Mouse (Mus musculus): ENCODE measurements around the gene Usp48. TPM values are rescaled to one million over a fixed set of nuclear protein-coding genes. Genes with fewer than 3 reads are reported as not detected.

Gene Usp48
- 74.2 and 76.0 TPM in 2 replicates for polyA plus RNA-seq (2014; fragmentation: Nextera tagmentation; extraction: Ambion mirVana)

GRCm38 (mm10) chr4:137593601-137594495 lies at the start of gene Usp48:
Usp48 (plus strand) TSS chr4:137593755.
- under 1% methylated on average over 92 of the region's 92 CpGs for WGBS
- H3K9ac ChIP-seq, result peak within 1 kb of the TSS; percentile 88
- H3K27ac ChIP-seq (ENCODE audit: low read depth), result peak within 1 kb of the TSS; percentile 100
- 0 out of 2 replicates have a peak, but pooled peaks cover 2% of the 10 kb centered on the region for H3K36me3 ChIP-seq (ENCODE audit: insufficient read depth)
- peak within 1 kb of the TSS; percentile 93 for H3K4me3 ChIP-seq (ENCODE audit: low read depth, low read length)
- peak; percentile 100 for DNase-seq
- ATAC-seq (ENCODE audit: insufficient read depth), result peak; percentile 94
- peak within 1 kb of the TSS; percentile 82 for H3K4me2 ChIP-seq
- peaks cover 10% of the 10 kb centered on the region for H3K4me1 ChIP-seq (ENCODE audit: insufficient read depth)
- TF ChIP-seq CTCF (IDR thresholded peaks at IDR 0.05; ENCODE audit: low read depth), result no peak
- H3K27me3 ChIP-seq (ENCODE audit: insufficient read depth, low read length), result no peaks in the 10 kb centered on the region
- no peaks in the 10 kb centered on the region for H3K9me3 ChIP-seq (ENCODE audit: low read depth, low read length)

DNA sequence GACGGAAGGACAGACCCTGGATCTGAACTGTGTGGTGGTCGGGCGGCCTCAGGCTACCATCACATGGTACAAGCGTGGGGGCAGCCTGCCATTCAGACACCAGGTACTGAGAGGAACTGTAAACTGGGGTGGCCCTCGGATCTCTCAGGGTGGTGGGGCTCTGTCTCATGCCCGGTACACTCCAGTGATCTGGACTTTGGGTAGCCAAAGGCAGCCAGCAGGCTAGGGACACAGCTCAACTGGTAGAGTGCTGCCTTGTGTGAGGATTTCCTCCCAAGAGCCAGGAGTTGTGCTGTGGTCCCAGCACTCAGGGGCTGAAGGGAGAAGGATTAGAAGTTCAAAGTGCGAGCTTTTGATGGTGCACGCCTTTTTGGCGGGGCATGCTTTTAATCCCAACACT lies 48.0 kb upstream of the Usp48 start:
- DNase-seq (no peak), ATAC-seq (ENCODE audit: insufficient read depth) (no peak)
- no peak overlapping the region for H3K9ac ChIP-seq
- 94% methylated on average over 9 of the region's 9 CpGs for WGBS
- H3K9me3 ChIP-seq (ENCODE audit: low read depth, low read length), result no peaks in the 10 kb centered on the region
- no peak overlapping the region for H3K27ac ChIP-seq (ENCODE audit: low read depth)
- H3K27me3 ChIP-seq (ENCODE audit: insufficient read depth, low read length), result no peaks in the 10 kb centered on the region
- peaks cover 98% of the 10 kb centered on the region for H3K36me3 ChIP-seq (ENCODE audit: insufficient read depth)
- no peak overlapping the region for H3K4me2 ChIP-seq
- no peak overlapping the region for H3K4me3 ChIP-seq (ENCODE audit: low read depth, low read length)
- no peaks in the 10 kb centered on the region for H3K4me1 ChIP-seq (ENCODE audit: insufficient read depth)
- no peak for TF ChIP-seq CTCF (IDR thresholded peaks at IDR 0.05; ENCODE audit: low read depth)

- WGBS, result 78% methylated on average over 5 of the region's 5 CpGs
These were observed 47.5 kb upstream of the Usp48 start for GRCm38 (mm10) chr4:137546003-137546525.

GRCm38 (mm10) chr4:137553466-137553865 lies 40.1 kb upstream of the Usp48 start:
- Histone ChIP-seq H3K9me3 (ENCODE audit: low read depth, low read length) (no peaks in the 10 kb centered on the region), H3K4me3 (ENCODE audit: low read depth, low read length) (no peak overlapping the region), H3K4me2 (no peak overlapping the region), H3K4me1 (ENCODE audit: insufficient read depth) (no peaks in the 10 kb centered on the region), H3K9ac (no peak overlapping the region), H3K27ac (ENCODE audit: low read depth) (no peak overlapping the region), H3K36me3 (ENCODE audit: insufficient read depth) (peaks cover 95% of the 10 kb centered on the region), H3K27me3 (ENCODE audit: insufficient read depth, low read length) (no peaks in the 10 kb centered on the region)
- no peak for TF ChIP-seq CTCF (IDR thresholded peaks at IDR 0.05; ENCODE audit: low read depth)
- WGBS, result 93% methylated on average over 17 of the region's 17 CpGs
- ATAC-seq (ENCODE audit: insufficient read depth) (no peak), DNase-seq (no peak)

More at GRCm38 (mm10) chr4:137546003-137546525, 47.5 kb upstream of the Usp48 start:
- ATAC-seq (ENCODE audit: insufficient read depth) (no peak), DNase-seq (peak; percentile 58)
- Histone ChIP-seq H3K27me3 (ENCODE audit: insufficient read depth, low read length) (no peaks in the 10 kb centered on the region), H3K36me3 (ENCODE audit: insufficient read depth) (peaks cover 99% of the 10 kb centered on the region), H3K9ac (no peak overlapping the region), H3K9me3 (ENCODE audit: low read depth, low read length) (no peaks in the 10 kb centered on the region), H3K4me1 (ENCODE audit: insufficient read depth) (no peaks in the 10 kb centered on the region), H3K4me3 (ENCODE audit: low read depth, low read length) (no peak overlapping the region), H3K4me2 (no peak overlapping the region), H3K27ac (ENCODE audit: low read depth) (no peak overlapping the region)
- TF ChIP-seq CTCF (IDR thresholded peaks at IDR 0.05; ENCODE audit: low read depth), result peak; percentile 67

GRCm38 (mm10) chr4:137556673-137557210 lies 36.8 kb upstream of the Usp48 start:
- Histone ChIP-seq H3K9ac (no peak overlapping the region), H3K4me2 (no peak overlapping the region), H3K27me3 (ENCODE audit: insufficient read depth, low read length) (no peaks in the 10 kb centered on the region), H3K4me3 (ENCODE audit: low read depth, low read length) (no peak overlapping the region), H3K27ac (ENCODE audit: low read depth) (no peak overlapping the region), H3K9me3 (ENCODE audit: low read depth, low read length) (no peaks in the 10 kb centered on the region), H3K4me1 (ENCODE audit: insufficient read depth) (no peaks in the 10 kb centered on the region), H3K36me3 (ENCODE audit: insufficient read depth) (peaks cover 90% of the 10 kb centered on the region)
- 89% methylated on average over 16 of the region's 16 CpGs for WGBS
- ATAC-seq (ENCODE audit: insufficient read depth), result no peak
- DNase-seq, result no peak
- TF ChIP-seq CTCF (IDR thresholded peaks at IDR 0.05; ENCODE audit: low read depth), result no peak

DNA sequence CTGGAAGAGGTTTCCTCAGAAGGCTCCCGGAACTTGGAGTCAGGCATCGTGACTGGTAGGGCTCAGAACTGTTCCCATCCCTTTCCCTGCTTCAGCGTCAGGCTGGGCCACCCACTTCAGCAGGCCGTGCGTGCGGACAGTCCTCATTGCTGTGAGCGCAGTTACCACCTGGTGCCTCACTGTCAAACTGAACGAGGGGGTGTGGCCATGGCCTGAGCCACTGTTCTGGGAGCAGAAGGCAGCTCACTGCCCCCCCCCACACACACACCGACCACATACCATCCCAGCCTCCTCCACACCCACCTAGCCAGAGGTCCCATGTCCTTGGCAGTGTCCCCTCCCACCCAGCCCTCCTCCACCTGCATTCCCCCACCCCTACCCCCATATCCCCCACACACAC lies 23.7 kb upstream of the Usp48 start:
- H3K4me3 ChIP-seq (ENCODE audit: low read depth, low read length), result no peak overlapping the region
- H3K9ac ChIP-seq, result no peak overlapping the region
- H3K9me3 ChIP-seq (ENCODE audit: low read depth, low read length), result no peaks in the 10 kb centered on the region
- no peaks in the 10 kb centered on the region for H3K27me3 ChIP-seq (ENCODE audit: insufficient read depth, low read length)
- 72% methylated on average over 9 of the region's 9 CpGs for WGBS
- ATAC-seq (ENCODE audit: insufficient read depth) (no peak), DNase-seq (no peak)
- TF ChIP-seq CTCF (IDR thresholded peaks at IDR 0.05; ENCODE audit: low read depth), result no peak
- H3K36me3 ChIP-seq (ENCODE audit: insufficient read depth), result peaks cover 55% of the 10 kb centered on the region
- no peak overlapping the region for H3K4me2 ChIP-seq
- H3K4me1 ChIP-seq (ENCODE audit: insufficient read depth), result no peaks in the 10 kb centered on the region
- no peak overlapping the region for H3K27ac ChIP-seq (ENCODE audit: low read depth)

- DNase-seq (no peak), ATAC-seq (ENCODE audit: insufficient read depth) (no peak)
- Histone ChIP-seq H3K4me2 (no peak within 1 kb of the TSS), H3K9me3 (ENCODE audit: low read depth, low read length) (no peaks in the 10 kb centered on the region), H3K9ac (no peak within 1 kb of the TSS), H3K4me1 (ENCODE audit: insufficient read depth) (no peaks in the 10 kb centered on the region), H3K27ac (ENCODE audit: low read depth) (no peak within 1 kb of the TSS), H3K36me3 (ENCODE audit: insufficient read depth) (peaks cover 25% of the 10 kb centered on the region), H3K4me3 (ENCODE audit: low read depth, low read length) (no peak within 1 kb of the TSS), H3K27me3 (ENCODE audit: insufficient read depth, low read length) (peaks cover 1% of the 10 kb centered on the region; the same call in 1 of the 2 replicates)
- 83% methylated on average over 10 of the region's 10 CpGs for WGBS
- TF ChIP-seq CTCF (IDR thresholded peaks at IDR 0.05; ENCODE audit: low read depth), result no peak
These were observed 19.1 kb upstream of the Usp48 start, which contains the start of gene Ldlrad2 for GRCm38 (mm10) chr4:137574469-137574868. Ldlrad2 (minus strand) TSS chr4:137574569.

Measured in lung, embryonic 14.5 days (tissue).